Comparison of ENCODE assay signal across 10 mouse cellular contexts in genomic region chr4:10508163-10508821, GRCm38 (mm10).
A peak's percentile ranks its signal among the peaks of the same experiment; 100 is the strongest.
DNase-seq lines count a peak whose midpoint lies in the region; ATAC-seq and TF ChIP-seq lines count a peak whose summit lies in the region.
"Had no signal": no experiment of that assay in that cellular context is flagged by ENCODE, and none has a peak within 500 bp of the region (broad histone marks: within the 10 kb centered on the region; RNA-seq: fewer than 3 reads in every experiment).

No protein-coding gene starts in this region.

- peak; percentile 24; the same call in 1 of the 2 replicates for TF ChIP-seq CTCF in gastrocnemius, adult 2 months (IDR thresholded peaks at IDR 0.05)

- no peak overlapping the region for H3K4me3 ChIP-seq in gastrocnemius, adult 2 months
- no peak overlapping the region for H3K4me3 ChIP-seq in embryonic facial prominence, embryonic 11.5 days (ENCODE audit: low read depth, low read length)
- H3K4me3 ChIP-seq: heart, embryonic 13.5 days; megakaryocyte, embryonic 14.5 days had no signal

- H3K9ac ChIP-seq in embryonic facial prominence, embryonic 11.5 days (replicated peaks; ENCODE audit: low read length): no peak overlapping the region
- H3K9ac ChIP-seq: heart, embryonic 13.5 days had no signal

- intact Hi-C loops in gastrocnemius, adult 2 months (cut with DNase I): no loop called here
- intact Hi-C loops in gastrocnemius, postnatal 36 days (cut with DNase I): no loop called here
- intact Hi-C loops in left cerebral cortex, postnatal 25 days (cut with DNase I): no loop called here

- H3K27me3 ChIP-seq in embryonic facial prominence, embryonic 11.5 days (ENCODE audit: control insufficient read depth, insufficient read depth, low read length): no peaks in the 10 kb centered on the region
- H3K27me3 ChIP-seq: heart, embryonic 13.5 days; megakaryocyte, embryonic 14.5 days had no signal

- no peaks in the 10 kb centered on the region for H3K4me1 ChIP-seq in embryonic facial prominence, embryonic 11.5 days (ENCODE audit: control insufficient read depth, insufficient read depth, low read length)
- H3K4me1 ChIP-seq: heart, embryonic 13.5 days; megakaryocyte, embryonic 14.5 days had no signal

- H3K4me2 ChIP-seq in embryonic facial prominence, embryonic 11.5 days (ENCODE audit: low read depth, low read length): no peak overlapping the region
- H3K4me2 ChIP-seq: heart, embryonic 13.5 days had no signal

- no peaks in the 10 kb centered on the region for H3K36me3 ChIP-seq in embryonic facial prominence, embryonic 11.5 days (replicated peaks; ENCODE audit: control insufficient read depth, insufficient read depth, low read depth, low read length)
- H3K36me3 ChIP-seq: heart, embryonic 13.5 days had no signal

- no peak overlapping the region for H3K27ac ChIP-seq in gastrocnemius, adult 2 months
- no peak overlapping the region for H3K27ac ChIP-seq in embryonic facial prominence, embryonic 11.5 days (replicated peaks; ENCODE audit: low read depth, low read length)
- H3K27ac ChIP-seq: heart, embryonic 13.5 days had no signal

- no peak for DNase-seq in gastrocnemius, adult 2 months
- DNase-seq in gastrocnemius, postnatal 36 days: no peak
- DNase-seq in right cerebral cortex, adult 2 months (ENCODE audit: low spot score in 2 of 2): peak; percentile 2 to 14
- DNase-seq in right cerebral cortex, adult 18-20 months: no peak
- peak; percentile 9 for DNase-seq in embryonic facial prominence, embryonic 11.5 days (ENCODE audit: low spot score)
- peak; percentile 6 to 11 for DNase-seq in left cerebral cortex, postnatal 25 days (ENCODE audit: low spot score in 2 of 2)
- DNase-seq in testis, postnatal 10 days (ENCODE audit: low spot score): peak; percentile 59
- DNase-seq in urinary bladder, postnatal 36 days (ENCODE audit: low spot score in 2 of 2): no peak

- H3K9me3 ChIP-seq in embryonic facial prominence, embryonic 11.5 days (replicated peaks; ENCODE audit: control insufficient read depth, low read length): no peaks in the 10 kb centered on the region
- H3K9me3 ChIP-seq: heart, embryonic 13.5 days; megakaryocyte, embryonic 14.5 days had no signal

- ATAC-seq in embryonic facial prominence, embryonic 11.5 days (replicated peaks; ENCODE audit: insufficient number of reproducible peaks, low FRiP score, low TSS enrichment, low read depth): no peak

- WGBS in embryonic facial prominence, embryonic 11.5 days: 62% methylated on average over 6 of the region's 6 CpGs

Comparison
In these comparisons a context has a peak if more than half of its experiments do, and no peak if none do; other contexts are left out.
1. DNase-seq: peak in right cerebral cortex, adult 2 months (2 of 2), embryonic facial prominence, embryonic 11.5 days (single experiment), left cerebral cortex, postnatal 25 days (2 of 2) and testis, postnatal 10 days (single experiment); none in gastrocnemius, adult 2 months (single experiment), gastrocnemius, postnatal 36 days (0 of 2), right cerebral cortex, adult 18-20 months (single experiment) and urinary bladder, postnatal 36 days (0 of 2).